Mouse (Mus musculus) small intestine, adult 2 months (tissue): ENCODE results near the gene 1700024G13Rik. TPM values are rescaled to one million over a fixed set of nuclear protein-coding genes. Genes with fewer than 3 reads are reported as not detected.

ENCODE experiments used
- H3K27ac ChIP-seq: fragments of 200-500 bp; 2 replicates; pipeline ENCODE4 v1.5.1; 2012; ENCODE audit warnings: low read depth, low read length, control low read depth, inconsistent platforms; ENCODE audit not compliant: insufficient read depth
- H3K27me3 ChIP-seq: fragments of 200-500 bp; 2 replicates; pipeline ENCODE4 v1.6.1; 2012; ENCODE audit warnings: mild to moderate bottlenecking, moderate library complexity, low read length, inconsistent platforms; ENCODE audit not compliant: control insufficient read depth, insufficient read depth
- H3K36me3 ChIP-seq: fragments of 200-500 bp; 2 replicates; pipeline ENCODE4 v1.6.1; 2012; ENCODE audit warnings: mild to moderate bottlenecking, low read length, control low read depth, inconsistent platforms; ENCODE audit not compliant: control insufficient read depth, insufficient read depth
- H3K4me1 ChIP-seq: fragments of 200-500 bp; 2 replicates; pipeline ENCODE4 v1.6.1; 2012; ENCODE audit warnings: low read length, inconsistent platforms, mixed read lengths; ENCODE audit not compliant: control insufficient read depth, insufficient read depth, insufficient read length
- H3K4me3 ChIP-seq: fragments of 200-500 bp; 2 replicates; pipeline ENCODE4 v1.5.1; 2012; ENCODE audit warnings: low read depth, mild to moderate bottlenecking, control low read depth, inconsistent platforms, low read length, moderate library complexity
- CTCF ChIP-seq: fragments of 200-500 bp; IDR thresholded peaks from 2 replicates; pipeline ENCODE4 v1.5.1; 2012; ENCODE audit warnings: low read depth, mild to moderate bottlenecking, control low read depth, inconsistent platforms, low read length, moderate library complexity, mixed read lengths; ENCODE audit not compliant: insufficient replicate concordance, insufficient read length; ENCODE audit errors: extremely low read depth
- POLR2A ChIP-seq: fragments of 200-500 bp; IDR thresholded peaks from 2 replicates; pipeline ENCODE4 v1.6.1; 2012; ENCODE audit warnings: low read depth, mild to moderate bottlenecking, control low read depth, inconsistent platforms, low read length, moderate library complexity
- WGBS: fragments of 180-500 bp; shearing (Covaris S2); methylation state at CpG from one replicate; pipeline ENCODE4 v1.1.7; 2018; 5-methylcytosine and 5-hydroxymethylcytosine counted together
- polyA plus RNA-seq: library from polyadenylated mRNA; depleted of rRNA; stranded (reverse); fragments of >200 nt; gene quantifications from 2 replicates; pipeline ENCODE4 v1.2.3, GENCODE M21; 2012; rRNA removed

The 1700024G13Rik gene
- polyA plus RNA-seq, 1 experiment: not detected

DNA sequence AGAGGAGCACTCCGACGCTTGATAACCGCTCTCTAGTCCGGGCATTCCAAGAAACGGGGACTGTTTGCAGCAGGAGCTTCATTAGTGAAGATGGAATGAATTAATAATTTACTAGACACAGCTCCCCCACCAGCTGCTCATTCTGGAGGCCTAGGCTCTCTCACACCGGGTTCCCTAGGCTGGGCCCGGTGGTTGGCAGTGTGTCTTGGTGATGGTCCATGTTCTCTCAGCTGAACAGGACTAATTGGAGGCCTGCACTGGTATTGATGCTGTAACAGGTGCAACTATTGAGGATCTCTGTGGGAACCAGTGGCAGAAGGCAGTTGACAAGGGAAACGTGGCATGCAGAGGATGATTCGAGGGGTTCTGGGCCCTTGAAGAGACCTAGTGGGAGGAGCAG is 60.8 kb downstream of the 1700024G13Rik start:
- H3K27me3 ChIP-seq: no peaks in the 10 kb centered on the region; the same call in 1 of the 2 replicates
- H3K4me1 ChIP-seq: no peaks in the 10 kb centered on the region
- H3K4me3 ChIP-seq: no peak overlapping the region
- TF ChIP-seq CTCF (no peak), POLR2A (no peak)
- H3K27ac ChIP-seq: no peak overlapping the region
- H3K36me3 ChIP-seq: no peaks in the 10 kb centered on the region
- WGBS: 60% methylated on average over 9 of the region's 9 CpGs

Other genes starting within 250 kb of the 1700024G13Rik start
- gene Msmb, start 246.4 kb downstream of the 1700024G13Rik start, polyA plus RNA-seq: not detected in 2 replicates
- 22.8 and 52.9 TPM in 2 replicates for gene Ncoa4, start 228.5 kb downstream of the 1700024G13Rik start, polyA plus RNA-seq
- gene Timm23, start 186.5 kb downstream of the 1700024G13Rik start, polyA plus RNA-seq: 158 and 177 TPM in 2 replicates
- 2.4 and 3.0 TPM in 2 replicates for gene Parg, start 186.4 kb downstream of the 1700024G13Rik start, polyA plus RNA-seq
- 1.2 and 1.9 TPM in 2 replicates for gene Ogdhl, start 66.4 kb downstream of the 1700024G13Rik start, polyA plus RNA-seq
- 0.75 and 1.4 TPM in 2 replicates for gene Slc18a3, start 76.5 kb upstream of the 1700024G13Rik start, polyA plus RNA-seq
- 0.36 and 1.4 TPM in 2 replicates for gene Chat, start 77.6 kb upstream of the 1700024G13Rik start, polyA plus RNA-seq
- gene Ercc6, start 125.1 kb upstream of the 1700024G13Rik start, polyA plus RNA-seq: 0.91 and 2.0 TPM in 2 replicates
- gene Prrxl1, start 211.0 kb upstream of the 1700024G13Rik start, polyA plus RNA-seq: not detected in 2 replicates